Mouse (Mus musculus) olfactory bulb, adult 2 months (tissue): ENCODE results near the gene Slc25a54.

ENCODE experiments used
- CTCF ChIP-seq: fragments of 200-500 bp; IDR thresholded peaks from 2 replicates; pipeline ENCODE4 v1.5.1; 2012; ENCODE audit warnings: low read depth, mild to moderate bottlenecking, low read length, moderate library complexity; ENCODE audit not compliant: insufficient read depth
- POLR2A ChIP-seq: fragments of 200-500 bp; IDR thresholded peaks from 2 replicates; pipeline ENCODE4 v1.6.1; 2012; ENCODE audit warnings: mild to moderate bottlenecking, low read depth, low read length, moderate library complexity; ENCODE audit not compliant: insufficient read depth

DNA sequence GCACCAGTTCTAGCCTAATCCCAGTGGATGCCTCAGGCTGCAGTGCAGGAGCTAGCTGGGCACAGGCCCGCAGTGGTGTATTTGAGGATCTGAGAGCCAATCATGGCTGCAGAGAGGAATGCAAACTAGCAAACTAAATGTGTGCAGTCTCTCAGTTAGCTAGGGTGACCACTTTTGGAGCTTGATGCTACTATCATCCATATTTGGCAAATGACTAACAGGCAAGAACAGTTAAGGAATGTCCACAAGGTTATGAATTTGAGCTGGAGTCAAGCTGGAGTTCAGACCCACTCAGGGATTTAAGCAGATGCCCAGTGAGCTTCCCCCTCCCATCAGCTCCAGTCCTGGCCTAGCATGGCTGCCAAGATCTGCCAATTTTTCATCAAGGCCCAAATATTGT, 84.4 kb downstream of the Slc25a54 start:
- no peak for TF ChIP-seq CTCF
- no peak for TF ChIP-seq POLR2A
